Mouse (Mus musculus) spleen, postnatal 10 days (tissue): Measurements from ENCODE around the gene Sec14l4.
A peak's percentile ranks its signal among the peaks of the same experiment; 100 is the strongest.

ENCODE experiments used
- DNase-seq, 2 experiments: peaks; one replicate each; pipeline ENCODE4 v3.0.0; 2021 to 2022; ENCODE audit warnings: low spot score in 2 of 2

Gene Sec14l4

DNA sequence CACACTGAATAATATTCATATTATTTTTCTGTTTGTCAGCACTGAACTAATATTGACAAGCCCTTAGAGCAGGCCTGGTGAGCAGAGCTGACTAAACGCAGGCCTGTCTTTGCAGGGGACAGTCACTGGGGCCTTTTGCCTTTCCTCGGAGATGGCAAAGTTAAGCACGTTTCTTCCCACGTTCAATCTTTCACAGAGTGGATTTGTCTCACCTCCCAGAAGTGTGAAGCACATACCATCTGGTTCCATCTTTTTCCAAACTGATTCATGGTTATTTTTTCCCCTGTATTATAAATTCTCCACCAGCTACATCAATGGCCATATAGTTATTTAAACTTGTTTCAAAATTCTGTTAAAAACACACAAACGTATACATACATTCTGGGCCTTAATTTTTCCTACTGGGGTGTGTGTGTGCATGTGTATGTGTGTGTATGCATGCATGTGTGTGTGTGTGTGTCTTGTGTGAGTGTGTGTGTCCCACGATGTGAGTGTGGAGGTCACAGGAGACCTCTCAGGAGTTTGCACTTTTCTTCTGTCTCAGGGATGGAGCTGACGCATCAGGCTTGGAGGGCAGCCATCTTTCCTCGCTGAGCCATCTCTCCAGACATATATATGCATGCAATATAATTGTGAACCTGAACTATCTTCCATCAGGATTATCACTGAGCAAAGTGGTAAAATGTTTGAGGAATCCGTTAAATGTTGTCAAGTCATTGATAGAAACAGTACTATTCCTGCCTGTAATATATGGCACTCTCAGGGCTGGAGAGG is 3.5 kb upstream of the Sec14l4 start:
- no peak for DNase-seq

- no peak for DNase-seq
Measured at GRCm38 (mm10) chr11:4029343-4029742, 1.9 kb upstream of the Sec14l4 start.

DNA sequence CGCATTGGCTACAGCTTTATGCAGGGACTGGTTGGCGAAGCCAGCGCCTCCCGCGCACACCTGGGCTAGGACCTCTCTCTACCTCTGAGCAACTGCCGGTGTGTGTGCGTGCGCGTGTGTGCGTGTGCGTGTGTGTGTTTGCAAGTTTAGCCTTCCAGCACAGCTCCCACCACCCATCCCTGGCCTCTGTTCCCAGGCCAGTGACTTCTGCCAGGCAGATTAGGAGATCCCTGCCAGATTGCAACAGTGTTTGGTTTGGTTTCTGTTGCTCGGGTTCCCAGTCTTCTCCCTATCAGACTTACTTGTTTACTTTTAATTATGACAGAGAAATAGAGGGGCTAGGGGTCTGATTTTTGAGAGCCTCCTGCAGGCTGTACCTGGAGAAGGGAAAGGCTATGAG is 699 bp downstream of the Sec14l4 start:
- no peak for DNase-seq

GRCm38 (mm10) chr11:4033471-4033870 is 2.2 kb downstream of the Sec14l4 start:
- no peak for DNase-seq

DNA sequence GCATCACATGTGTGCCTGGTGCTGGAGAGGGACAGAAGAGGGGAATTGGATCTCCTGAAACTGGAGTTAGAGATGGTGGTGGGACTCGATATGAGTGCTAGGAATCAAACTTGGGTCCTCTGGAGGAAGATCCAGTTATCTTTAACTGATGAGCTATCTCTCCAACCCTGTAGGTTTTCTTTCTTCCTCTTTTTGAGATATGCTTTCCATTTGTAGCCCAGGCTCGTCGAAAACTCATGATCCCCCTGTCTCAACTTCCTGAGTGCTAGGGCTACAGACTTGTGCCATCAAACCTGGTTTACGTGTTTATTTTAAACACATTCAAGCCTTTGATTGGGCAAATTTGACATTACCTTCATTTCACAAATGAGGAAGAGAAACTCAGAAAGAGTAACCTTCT is 2.9 kb downstream of the Sec14l4 start:
- DNase-seq, result no peak

DNA sequence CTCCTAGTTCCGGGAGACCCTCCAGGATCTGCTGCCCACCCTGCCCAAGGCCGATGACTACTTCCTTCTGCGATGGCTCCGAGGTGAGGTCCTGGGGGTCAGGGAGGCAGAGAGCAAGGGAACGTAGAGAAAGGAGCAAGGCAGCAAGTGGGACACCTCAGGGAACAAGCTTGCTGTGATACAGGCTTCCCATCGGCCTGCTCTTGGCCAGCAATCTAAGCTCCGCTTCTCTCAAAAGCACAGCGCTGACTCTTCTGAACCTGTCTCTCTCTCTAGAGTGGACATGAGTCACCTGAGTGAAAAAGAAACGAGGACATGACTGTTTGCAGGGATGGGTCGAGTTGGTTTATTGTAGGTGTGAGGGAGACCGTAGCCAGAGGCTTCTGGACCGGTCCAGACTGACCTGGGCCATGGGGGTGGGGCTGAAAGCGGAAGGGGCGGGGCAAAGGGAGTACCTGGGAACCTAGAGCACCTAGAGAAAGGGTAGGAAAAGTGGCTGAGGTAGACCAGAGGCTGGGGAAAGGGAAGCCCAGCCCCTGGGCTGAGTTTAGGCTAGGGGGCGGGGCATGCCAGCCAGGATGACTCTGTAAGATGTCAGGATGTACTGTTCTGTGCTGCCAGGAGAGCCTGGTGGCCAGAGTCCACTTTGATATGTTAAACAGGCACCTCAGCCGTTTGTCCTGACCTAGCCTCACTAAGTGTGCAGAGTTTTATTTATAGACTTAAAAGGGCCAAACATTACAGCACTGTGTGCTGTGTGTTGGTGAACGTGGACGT is 4.0 kb downstream of the Sec14l4 start:
- DNase-seq, result no peak

- DNase-seq, result no peak
Measured at GRCm38 (mm10) chr11:4035916-4036315, 4.7 kb downstream of the Sec14l4 start.

DNA sequence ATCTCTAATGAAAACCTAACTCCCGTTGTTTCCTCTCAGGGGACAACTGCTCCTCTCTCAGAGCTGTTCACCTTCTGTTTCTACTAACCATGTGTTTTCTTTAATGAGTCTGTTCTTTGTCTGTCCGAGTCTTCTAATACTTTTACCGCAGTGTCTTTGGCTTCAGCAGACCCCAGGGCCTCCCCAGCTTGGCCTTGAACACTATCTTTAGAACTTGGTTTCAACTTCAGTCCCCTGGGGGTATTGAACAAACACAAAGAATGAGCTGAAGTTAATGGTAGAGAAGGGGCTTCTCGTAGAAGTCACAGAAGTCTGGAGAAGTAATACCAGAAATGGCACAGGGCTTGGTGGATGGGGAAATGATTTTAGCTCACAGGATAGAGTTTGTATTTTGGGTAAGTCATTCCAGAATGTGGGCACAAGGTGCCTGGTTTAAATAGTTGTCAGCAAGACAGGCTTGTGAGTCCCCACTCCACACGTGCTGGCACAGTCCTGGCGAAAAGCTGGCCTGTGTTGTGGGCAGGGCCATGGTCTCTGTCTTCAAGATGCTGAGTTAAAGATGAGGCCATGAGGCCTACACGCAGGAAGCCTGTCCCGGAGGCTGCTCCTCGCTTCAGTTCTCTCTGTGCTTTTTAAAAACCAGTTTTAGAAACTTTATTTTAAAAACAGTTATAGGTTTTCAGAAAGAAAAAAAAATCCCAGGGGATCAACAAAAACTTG is 5.3 kb downstream of the Sec14l4 start:
- no peak for DNase-seq

DNA sequence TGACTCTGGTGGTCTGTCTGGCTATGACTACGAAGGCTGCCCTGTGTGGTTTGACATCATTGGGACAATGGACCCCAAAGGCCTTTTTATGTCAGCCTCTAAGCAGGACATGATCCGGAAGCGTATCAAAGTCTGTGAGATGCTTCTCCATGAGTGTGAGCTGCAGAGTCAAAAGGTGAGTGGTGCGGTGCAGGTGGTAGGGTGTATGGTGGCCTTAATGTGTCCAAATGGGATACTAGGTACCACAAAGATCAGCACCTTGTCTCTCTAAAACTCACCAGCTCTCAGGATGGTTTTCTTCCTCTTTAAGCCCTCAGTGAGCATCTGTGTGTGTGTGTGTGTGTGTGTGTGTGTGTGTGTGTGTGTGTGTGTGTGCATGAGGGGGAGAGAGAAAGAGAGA is 8.7 kb downstream of the Sec14l4 start:
- no peak for DNase-seq

DNA sequence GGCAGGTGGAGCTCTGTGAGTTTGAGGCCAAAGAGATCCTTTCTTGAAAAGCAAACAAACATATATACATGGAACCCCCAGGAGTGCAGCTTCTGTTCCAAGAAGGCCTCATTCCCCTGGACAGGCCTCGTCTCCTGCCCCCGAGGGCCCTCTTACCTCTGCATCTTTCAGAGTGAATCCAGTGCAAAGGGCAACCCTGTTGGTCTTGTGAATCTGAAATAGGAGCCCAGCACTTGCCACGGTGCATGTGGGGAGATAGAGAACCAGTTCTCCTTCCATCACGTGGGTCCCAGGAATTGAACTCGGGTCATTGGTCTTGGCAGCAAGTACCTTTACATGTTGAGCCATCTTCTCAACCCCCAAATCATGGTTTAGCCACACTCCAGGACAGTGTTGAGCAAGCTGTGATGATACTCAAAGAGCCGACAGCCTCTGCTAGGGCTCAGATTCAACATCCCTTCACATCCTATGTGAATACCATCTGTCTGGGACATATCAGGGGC is 9.9 kb downstream of the Sec14l4 start:
- DNase-seq, result no peak

DNA sequence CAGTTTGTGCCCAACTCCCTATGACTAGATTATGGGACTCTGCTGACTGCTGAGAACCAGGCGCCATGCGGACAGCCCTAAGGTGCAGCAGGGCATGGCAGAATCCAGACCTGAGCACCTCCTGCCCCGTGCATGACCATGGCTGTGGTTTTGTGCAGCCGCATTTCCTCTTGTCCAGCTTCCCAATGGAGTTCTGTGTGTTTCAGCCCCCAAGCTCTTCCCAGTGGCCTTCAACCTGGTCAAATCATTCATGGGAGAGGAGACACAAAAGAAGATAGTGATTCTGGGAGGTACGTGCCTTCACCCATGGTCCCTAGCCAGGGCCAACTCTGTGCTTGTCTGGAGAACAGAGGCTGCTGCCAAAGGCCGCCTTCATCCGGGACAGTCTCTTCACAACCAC is 11.8 kb downstream of the Sec14l4 start:
- DNase-seq, result no peak

DNA sequence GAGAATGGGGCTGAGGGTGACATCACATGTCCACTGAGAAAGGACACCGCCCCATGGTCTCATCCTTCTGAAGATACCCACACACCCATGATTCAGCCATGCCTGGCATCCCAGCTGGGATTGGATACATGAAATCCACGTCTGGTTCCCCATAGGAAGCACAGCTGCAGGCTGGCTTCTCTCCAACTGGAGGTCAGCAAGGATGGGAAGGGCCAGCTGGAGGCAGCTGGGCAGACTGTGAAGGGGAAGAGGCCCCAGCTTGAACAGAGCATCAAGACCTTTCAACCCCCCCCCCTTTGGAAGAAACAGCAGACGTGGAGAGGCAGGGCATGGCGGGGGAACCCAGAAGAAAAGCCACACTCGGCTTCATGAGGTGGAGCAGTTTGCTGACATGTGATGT is 15.3 kb downstream of the Sec14l4 start:
- DNase-seq, result no peak

DNA sequence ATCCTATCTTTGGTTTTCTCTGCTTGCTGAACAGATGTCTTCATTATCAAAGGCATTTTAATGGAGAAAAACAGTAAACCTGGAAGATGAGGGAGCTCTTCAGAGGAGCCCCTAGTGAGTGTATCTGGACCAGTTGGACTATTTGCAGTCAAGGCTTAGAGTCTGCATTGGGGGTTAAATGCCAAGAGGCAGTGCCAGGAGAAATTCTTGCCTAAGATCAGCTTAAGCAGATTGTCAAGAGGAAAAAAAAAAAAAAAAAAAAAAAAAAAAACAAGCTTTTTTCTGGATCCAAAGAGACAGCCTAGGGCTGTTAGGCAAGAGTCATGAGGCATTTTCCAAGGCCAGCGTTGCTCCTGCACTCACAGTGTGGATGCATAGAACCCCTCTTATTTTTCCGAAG is 16.5 kb downstream of the Sec14l4 start:
- DNase-seq, result no peak

DNA sequence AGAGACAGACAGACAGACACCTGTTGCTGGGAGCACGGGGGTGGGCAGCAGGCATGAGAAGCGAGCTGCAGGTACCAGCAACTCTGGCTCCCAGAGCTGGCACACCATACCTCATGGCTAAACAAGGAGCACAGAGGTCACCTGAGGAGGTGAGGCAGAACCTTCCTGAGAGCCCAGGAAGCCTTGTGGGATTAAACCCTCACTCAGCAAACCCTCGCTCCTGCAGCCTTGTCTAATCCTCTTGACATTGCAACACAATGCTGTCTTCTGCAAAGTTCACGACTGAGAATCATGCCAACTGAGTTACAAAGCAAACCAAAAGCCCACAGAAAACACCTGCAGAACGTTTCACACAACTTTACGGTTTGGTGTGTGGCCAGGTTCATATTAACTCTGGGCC is 17.2 kb downstream of the Sec14l4 start:
- no peak for DNase-seq

DNA sequence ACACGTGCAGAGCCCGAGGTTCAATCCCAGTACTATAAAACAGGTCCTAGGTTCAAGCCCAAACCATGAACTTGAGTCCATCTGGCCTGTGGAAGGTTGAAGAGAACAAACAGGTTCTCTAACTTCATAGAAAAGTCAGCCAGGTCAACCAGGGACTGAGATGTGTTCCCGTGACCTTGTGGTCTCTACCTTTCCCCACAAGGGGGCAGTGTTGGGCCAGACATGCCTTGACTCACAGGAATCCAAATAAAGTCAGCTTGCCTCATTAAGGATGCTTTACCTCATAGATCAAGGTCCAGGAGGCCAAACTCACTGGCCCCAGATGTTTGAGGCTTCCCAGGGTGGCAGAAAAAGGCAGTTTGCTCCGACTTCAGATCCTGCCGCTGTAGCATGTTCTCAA is 22.3 kb downstream of the Sec14l4 start:
- DNase-seq, result peak; percentile 53 to 79

- DNase-seq, result no peak
Measured at GRCm38 (mm10) chr11:4060866-4061575, 29.8 kb downstream of the Sec14l4 start.

GRCm38 (mm10) chr11:4062523-4062922 is 31.3 kb downstream of the Sec14l4 start:
- DNase-seq, result no peak

DNA sequence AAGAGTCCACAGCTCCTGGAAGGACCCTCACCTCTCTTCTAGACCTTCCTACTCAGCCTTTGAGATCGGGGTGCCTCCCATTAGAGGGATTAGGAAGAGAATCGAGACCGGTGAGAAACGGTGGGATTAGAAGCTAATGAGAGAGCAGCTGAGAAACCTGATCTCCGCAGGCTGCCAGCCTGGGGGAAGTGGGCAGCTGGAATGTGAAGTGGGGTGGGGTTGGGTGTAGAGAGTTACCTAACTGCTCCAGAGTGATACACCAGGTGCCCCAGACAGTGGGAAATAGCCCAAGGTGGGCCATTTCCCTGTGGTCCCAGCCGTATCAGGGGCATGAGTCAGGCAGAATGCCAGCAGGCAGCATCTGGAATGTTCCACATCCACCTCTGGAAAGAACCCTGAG is 31.7 kb downstream of the Sec14l4 start:
- DNase-seq, result no peak

- DNase-seq, result no peak
Measured at GRCm38 (mm10) chr11:4064627-4065122, 33.4 kb downstream of the Sec14l4 start, which contains the start of gene Sec14l3. Sec14l3 (plus strand) TSS chr11:4064841.

DNA sequence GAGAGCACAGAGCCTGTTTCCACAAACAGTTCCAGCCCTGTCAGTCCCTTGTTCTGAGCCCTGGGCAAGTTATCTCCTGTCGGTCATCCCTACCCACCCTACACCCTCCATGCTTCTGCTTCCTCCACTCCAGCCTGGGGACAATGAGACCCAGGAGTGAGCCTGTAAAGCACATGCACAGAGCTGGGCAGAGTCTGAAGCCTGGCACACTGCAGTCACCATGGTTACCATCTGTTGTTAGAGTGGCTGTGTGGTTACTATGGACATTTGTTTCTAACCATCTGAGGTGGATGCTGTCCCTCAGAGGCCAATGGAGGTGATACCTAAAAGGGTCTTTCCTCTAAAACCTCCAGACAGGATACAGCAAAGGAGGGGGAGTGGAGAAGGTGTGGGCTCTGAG is 38.4 kb downstream of the Sec14l4 start:
- no peak for DNase-seq

DNA sequence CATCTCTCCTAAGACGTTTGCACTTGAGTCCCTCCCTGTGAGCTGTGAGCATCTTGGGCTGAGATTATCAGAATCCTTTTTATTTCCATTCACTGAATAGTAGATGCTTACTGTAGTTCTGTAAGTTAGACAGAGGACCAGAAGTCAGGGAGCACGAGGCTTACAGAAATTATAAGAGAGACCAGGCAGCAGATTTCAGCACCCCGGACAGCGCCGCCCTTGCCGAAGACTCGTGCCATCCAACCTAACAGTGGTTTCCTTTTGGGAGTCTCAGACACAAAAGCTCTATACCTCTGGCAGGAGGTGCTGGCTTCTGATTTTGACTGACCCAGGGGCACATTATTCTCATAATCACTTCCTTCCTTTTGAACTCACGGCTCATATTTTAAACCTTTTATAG is 45.4 kb downstream of the Sec14l4 start:
- DNase-seq, result peak in 1 of 2 experiments; percentile 75
